Mouse (Mus musculus) embryonic fibroblast, embryonic 13.5 days (primary cell): ENCODE measurements at regions not wholly inside any gene's neighbourhood (a gene's known extent, or its start where the extent isn't known, plus 50 kb on each side); places are given as distances from the start of the nearest gene placed in this dataset.

ENCODE experiments used
- CTCF ChIP-seq: IDR thresholded peaks from 2 replicates; pipeline ENCODE4 v1.5.1; 2011; ENCODE audit warnings: mild to moderate bottlenecking, control low read depth, low read length, moderate library complexity, borderline replicate concordance; ENCODE audit not compliant: insufficient read depth
- POLR2A ChIP-seq: IDR thresholded peaks from 2 replicates; pipeline ENCODE4 v1.6.1; 2011; ENCODE audit warnings: low read depth, mild to moderate bottlenecking, control low read depth, low read length, moderate library complexity

GRCm38 (mm10) chr14:12913956-12914355, 91.1 kb upstream of the Cadps start:
- TF ChIP-seq CTCF (no peak), POLR2A (no peak)
